Mouse (Mus musculus) heart, postnatal 0 days (tissue): Measurements from ENCODE around the gene Prdm16. TPM values are rescaled to one million over a fixed set of nuclear protein-coding genes. Genes with fewer than 3 reads are reported as not detected.

Experiments used
- ATAC-seq: fragments of 200-750 bp; cut with Nextera tagmentation; 2 replicates; pipeline ENCODE4 v1.8.0; 2017; ENCODE audit warnings: low read depth, moderate number of reproducible peaks, moderate library complexity; ENCODE audit not compliant: insufficient read depth
- DNase-seq: peaks from one replicate; pipeline ENCODE4 v3.0.0-alpha.2; 2016; ENCODE audit warnings: low spot score
- H3K27ac ChIP-seq: fragments of 300-500 bp; sonication (generic); 2 replicates; pipeline ENCODE4 v1.5.1; 2014; ENCODE audit warnings: low read depth, mild to moderate bottlenecking
- H3K27me3 ChIP-seq: fragments of 300-500 bp; sonication (generic); 2 replicates; pipeline ENCODE4 v1.6.1; 2014; ENCODE audit warnings: low read length, mixed read lengths; ENCODE audit not compliant: control insufficient read depth, insufficient read depth
- H3K36me3 ChIP-seq: fragments of 300-500 bp; sonication (generic); replicated peaks from 2 replicates; pipeline ENCODE4 v1.6.1; 2014; ENCODE audit warnings: low read length, mixed read lengths; ENCODE audit not compliant: control insufficient read depth, insufficient read depth
- H3K4me1 ChIP-seq: fragments of 300-500 bp; sonication (generic); 2 replicates; pipeline ENCODE4 v1.6.1; 2014; ENCODE audit warnings: antibody characterized with exemption; ENCODE audit not compliant: control insufficient read depth, insufficient read depth
- H3K4me2 ChIP-seq: fragments of 300-500 bp; sonication (generic); 2 replicates; pipeline ENCODE4 v1.6.1; 2014; ENCODE audit warnings: low read depth, mild to moderate bottlenecking, low read length, moderate library complexity
- H3K4me3 ChIP-seq: fragments of 300-500 bp; sonication (generic); 2 replicates; pipeline ENCODE4 v1.5.1; 2014; ENCODE audit warnings: low read depth, low read length
- H3K9ac ChIP-seq: fragments of 300-500 bp; sonication (generic); replicated peaks from 2 replicates; pipeline ENCODE4 v1.6.1; 2014; ENCODE audit warnings: low read depth, low read length, mixed read lengths
- H3K9me3 ChIP-seq: fragments of 300-500 bp; sonication (generic); replicated peaks from 2 replicates; pipeline ENCODE4 v1.6.1; 2016; ENCODE audit warnings: low read length; ENCODE audit not compliant: control insufficient read depth
- CTCF ChIP-seq: IDR thresholded peaks from 2 replicates; pipeline ENCODE4 v1.5.1; 2016; ENCODE audit warnings: antibody characterized with exemption, control low read depth, low read depth
- EP300 ChIP-seq: IDR thresholded peaks from 2 replicates; pipeline ENCODE4 v1.6.1; 2016; ENCODE audit warnings: antibody characterized with exemption, low read depth
- WGBS: fragments of 180-500 bp; shearing (Covaris S2); extraction: QIAGEN DNeasy Blood & Tissue Kit; methylation state at CpG from one replicate; pipeline ENCODE4 v1.1.7; 2014; 5-methylcytosine and 5-hydroxymethylcytosine counted together
- polyA plus RNA-seq: library from polyadenylated mRNA; unstranded; fragments of >200 nt; fragmentation: Nextera tagmentation; extraction: Ambion mirVana; gene quantifications from 2 replicates; pipeline ENCODE4 v1.2.1, GENCODE M21; 2015
- total RNA-seq: library from RNA; depleted of rRNA; stranded (reverse); fragments of >200 nt; gene quantifications from 2 replicates; pipeline ENCODE4 v1.2.3, GENCODE M21; 2014; ENCODE audit warnings: low replicate concordance

Prdm16 gene
- total and polyA plus RNA-seq, 2 experiments from 2014 or later = 9.3 to 14.7 TPM

DNA sequence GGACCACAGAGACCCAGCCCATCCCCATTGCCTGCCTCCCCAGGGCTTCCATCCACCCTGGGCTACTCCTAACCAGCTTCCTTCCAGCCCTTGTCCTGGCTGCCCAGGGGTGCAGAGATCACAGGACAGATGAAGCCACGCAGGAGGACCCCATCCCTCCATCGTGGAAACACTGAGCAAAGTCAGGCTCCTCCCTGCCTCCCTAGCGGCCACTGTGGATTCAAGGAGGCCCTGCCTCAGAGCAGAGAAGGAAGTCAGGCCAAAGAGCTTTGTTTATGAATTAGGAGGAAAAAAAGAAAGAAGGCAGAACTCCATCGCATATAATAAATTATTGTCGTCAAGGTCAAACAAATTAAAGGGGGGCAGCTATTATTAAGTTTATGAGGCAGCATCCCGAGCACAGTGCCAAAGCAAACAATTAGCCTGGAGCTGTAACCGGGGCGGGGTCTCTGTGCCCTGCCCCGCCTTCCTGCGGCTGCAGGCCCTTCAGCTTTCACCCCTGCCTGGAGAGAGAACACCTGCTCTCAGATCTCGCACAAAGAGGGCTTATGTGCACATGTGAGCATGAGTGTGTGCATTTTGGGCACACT, 288.4 kb downstream of the Prdm16 start:
- Histone ChIP-seq H3K4me3 (no peak overlapping the region), H3K36me3 (peaks cover 13% of the 10 kb centered on the region; the same call in 1 of the 2 replicates), H3K27ac (no peak overlapping the region), H3K27me3 (no peaks in the 10 kb centered on the region), H3K4me2 (no peak overlapping the region), H3K4me1 (peaks cover 13% of the 10 kb centered on the region; the same call in 1 of the 2 replicates), H3K9me3 (no peaks in the 10 kb centered on the region), H3K9ac (no peak overlapping the region)
- DNase-seq = no peak
- WGBS = 52% methylated on average over 11 of the region's 11 CpGs
- no peak for TF ChIP-seq CTCF
- TF ChIP-seq EP300 = no peak
- ATAC-seq = no peak

GRCm38 (mm10) chr4:154346731-154347522, 289.7 kb downstream of the Prdm16 start:
- Histone ChIP-seq H3K4me1 (peaks cover 13% of the 10 kb centered on the region; the same call in 1 of the 2 replicates), H3K36me3 (peaks cover 14% of the 10 kb centered on the region; the same call in 1 of the 2 replicates), H3K27ac (no peak overlapping the region), H3K9me3 (no peaks in the 10 kb centered on the region), H3K9ac (no peak overlapping the region), H3K4me2 (no peak overlapping the region), H3K27me3 (no peaks in the 10 kb centered on the region), H3K4me3 (no peak overlapping the region)
- DNase-seq (no peak), ATAC-seq (no peak)
- no peak for TF ChIP-seq CTCF
- no peak for TF ChIP-seq EP300
- WGBS = 71% methylated on average over 19 of the region's 19 CpGs

- peaks cover 12% of the 10 kb centered on the region for H3K36me3 ChIP-seq
- peaks cover 16% of the 10 kb centered on the region for H3K4me1 ChIP-seq
- peak overlapping the region; percentile 68 for H3K27ac ChIP-seq
- no peak overlapping the region for H3K4me2 ChIP-seq
- ATAC-seq (peak; percentile 66), DNase-seq (peak; percentile 36)
- WGBS = 47% methylated on average over 10 of the region's 10 CpGs
- H3K27me3 ChIP-seq = no peaks in the 10 kb centered on the region
- H3K9me3 ChIP-seq = no peaks in the 10 kb centered on the region
- H3K9ac ChIP-seq = no peak overlapping the region
- TF ChIP-seq CTCF (no peak), EP300 (peak; percentile 77)
- no peak overlapping the region for H3K4me3 ChIP-seq
These were observed 300.0 kb downstream of the Prdm16 start for GRCm38 (mm10) chr4:154336650-154337049.

- Histone ChIP-seq H3K9ac (no peak within 1 kb of the TSS), H3K4me3 (0 out of 2 replicates have a peak within 1 kb of the TSS, but pooled peaks have one; percentile 8), H3K4me2 (peak within 1 kb of the TSS; percentile 38), H3K27me3 (no peaks in the 10 kb centered on the region), H3K9me3 (no peaks in the 10 kb centered on the region), H3K36me3 (peaks cover 3% of the 10 kb centered on the region), H3K4me1 (peaks cover 20% of the 10 kb centered on the region), H3K27ac (peak within 1 kb of the TSS; percentile 68)
- 77% methylated on average over 12 of the region's 12 CpGs for WGBS
- TF ChIP-seq CTCF (no peak), EP300 (no peak)
- no peak for DNase-seq
- ATAC-seq = no peak
These were observed 300.9 kb downstream of the Prdm16 start, which contains the start of gene B230104I21Rik for GRCm38 (mm10) chr4:154335761-154336160. B230104I21Rik (plus strand) TSS chr4:154336127.

DNA sequence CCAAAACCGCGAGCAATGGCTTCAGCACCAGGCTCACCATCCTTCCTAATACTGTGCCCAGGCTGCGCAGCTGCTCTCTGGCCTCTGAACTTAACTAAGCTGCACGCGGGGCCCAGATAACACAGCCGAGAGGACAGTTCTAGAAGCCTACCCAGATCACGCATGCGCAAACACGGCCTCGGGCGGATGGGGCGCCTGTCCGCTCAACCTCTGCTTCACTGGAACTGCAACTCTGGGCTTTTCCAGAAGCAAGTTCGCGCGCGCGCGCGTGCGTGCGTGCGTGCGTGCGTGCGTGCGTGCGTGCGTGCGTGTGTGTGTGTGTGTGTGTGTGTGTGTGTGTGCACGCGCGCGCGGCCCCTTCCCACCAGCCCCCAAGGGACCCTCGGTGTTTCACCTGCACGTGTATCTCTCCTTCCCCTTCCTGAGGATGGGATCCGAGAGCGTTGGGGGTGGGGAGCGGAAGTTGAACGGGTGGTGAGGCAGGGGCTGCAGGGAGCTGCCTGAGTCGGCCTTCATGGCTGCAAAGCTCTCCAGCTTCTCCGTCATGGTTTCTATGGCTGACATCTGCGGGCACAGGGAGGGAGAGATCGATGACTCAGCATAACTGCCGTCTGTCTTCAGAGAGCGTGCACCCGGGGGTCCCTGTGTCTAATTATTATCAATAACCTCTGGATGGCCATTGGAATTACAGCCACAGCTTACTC, 301.8 kb downstream of the Prdm16 start:
- Histone ChIP-seq H3K36me3 (no peaks in the 10 kb centered on the region; the same call in 1 of the 2 replicates), H3K9me3 (no peaks in the 10 kb centered on the region), H3K4me1 (peaks cover 20% of the 10 kb centered on the region), H3K4me3 (0 out of 2 replicates have a peak overlapping the region, but pooled peaks have one; percentile 8), H3K4me2 (peak overlapping the region; percentile 38), H3K9ac (no peak overlapping the region), H3K27me3 (no peaks in the 10 kb centered on the region), H3K27ac (no peak overlapping the region)
- TF ChIP-seq EP300 (no peak), CTCF (no peak)
- 57% methylated on average over 47 of the region's 48 CpGs for WGBS
- DNase-seq (no peak), ATAC-seq (no peak)
